Mouse (Mus musculus) lung, embryonic 15.5 days (tissue): Measurements from ENCODE around the gene Acads. TPM values are rescaled to one million over a fixed set of nuclear protein-coding genes. Genes with fewer than 3 reads are reported as not detected.

ENCODE experiments used
- ATAC-seq: fragments of 200-750 bp; cut with Nextera tagmentation; 2 replicates; pipeline ENCODE4 v1.8.0; 2017; ENCODE audit warnings: moderate number of reproducible peaks, borderline replicate concordance; ENCODE audit not compliant: low FRiP score, low TSS enrichment; ENCODE audit errors: extremely low read depth
- H3K27ac ChIP-seq: fragments of 300-500 bp; sonication (generic); 2 replicates; pipeline ENCODE4 v1.5.1; 2015; ENCODE audit warnings: moderate library complexity, mild to moderate bottlenecking, inconsistent platforms
- H3K27me3 ChIP-seq: fragments of 300-500 bp; sonication (generic); 2 replicates; pipeline ENCODE4 v1.6.1; 2015; ENCODE audit warnings: inconsistent platforms
- H3K36me3 ChIP-seq: fragments of 300-500 bp; sonication (generic); 2 replicates; pipeline ENCODE4 v1.6.1; 2015; ENCODE audit warnings: inconsistent platforms
- H3K4me1 ChIP-seq: fragments of 300-500 bp; sonication (generic); 2 replicates; pipeline ENCODE4 v1.6.1; 2015; ENCODE audit warnings: inconsistent platforms
- H3K4me2 ChIP-seq: fragments of 300-500 bp; sonication (generic); 2 replicates; pipeline ENCODE4 v1.6.1; 2015; ENCODE audit warnings: inconsistent platforms, mild to moderate bottlenecking, moderate library complexity
- H3K4me3 ChIP-seq: fragments of 300-500 bp; sonication (generic); 2 replicates; pipeline ENCODE4 v1.5.1; 2015; ENCODE audit warnings: mild to moderate bottlenecking, inconsistent platforms
- H3K9ac ChIP-seq: fragments of 300-500 bp; sonication (generic); 2 replicates; pipeline ENCODE4 v1.6.1; 2015; ENCODE audit warnings: inconsistent platforms
- H3K9me3 ChIP-seq: fragments of 300-500 bp; sonication (generic); 2 replicates; pipeline ENCODE4 v1.6.1; 2016; ENCODE audit warnings: inconsistent platforms
- WGBS: fragments of 180-500 bp; shearing (Covaris S2); methylation state at CpG from one replicate; pipeline ENCODE4 v1.1.7; 2015; 5-methylcytosine and 5-hydroxymethylcytosine counted together
- polyA plus RNA-seq: library from polyadenylated mRNA; unstranded; fragments of >200 nt; fragmentation: Nextera tagmentation; extraction: Ambion mirVana; gene quantifications from 2 replicates; pipeline ENCODE4 v1.2.1, GENCODE M21; 2015

Gene Acads
- polyA plus RNA-seq, 1 experiment from 2014 or later = 76.3 TPM

- Histone ChIP-seq H3K36me3 (peaks cover 16% of the 10 kb centered on the region), H3K4me3 (peak overlapping the region; percentile 84), H3K4me1 (peaks cover 16% of the 10 kb centered on the region), H3K27me3 (no peaks in the 10 kb centered on the region), H3K9ac (peak overlapping the region; percentile 36; the same call in 1 of the 2 replicates), H3K27ac (no peak overlapping the region), H3K9me3 (no peaks in the 10 kb centered on the region), H3K4me2 (peak overlapping the region; percentile 96)
- ATAC-seq = no peak
- WGBS = 62% methylated on average over 6 of the region's 6 CpGs
These were observed 14.4 kb upstream of the Acads start for GRCm38 (mm10) chr5:115133358-115134066.

GRCm38 (mm10) chr5:115132465-115132864 is 13.3 kb upstream of the Acads start:
- Histone ChIP-seq H3K4me1 (peaks cover 16% of the 10 kb centered on the region), H3K9ac (no peak overlapping the region; the same call in 1 of the 2 replicates), H3K27me3 (no peaks in the 10 kb centered on the region), H3K4me2 (no peak overlapping the region), H3K27ac (no peak overlapping the region), H3K9me3 (no peaks in the 10 kb centered on the region), H3K4me3 (no peak overlapping the region), H3K36me3 (peaks cover 25% of the 10 kb centered on the region)
- ATAC-seq = no peak
- 85% methylated on average over 8 of the region's 8 CpGs for WGBS

DNA sequence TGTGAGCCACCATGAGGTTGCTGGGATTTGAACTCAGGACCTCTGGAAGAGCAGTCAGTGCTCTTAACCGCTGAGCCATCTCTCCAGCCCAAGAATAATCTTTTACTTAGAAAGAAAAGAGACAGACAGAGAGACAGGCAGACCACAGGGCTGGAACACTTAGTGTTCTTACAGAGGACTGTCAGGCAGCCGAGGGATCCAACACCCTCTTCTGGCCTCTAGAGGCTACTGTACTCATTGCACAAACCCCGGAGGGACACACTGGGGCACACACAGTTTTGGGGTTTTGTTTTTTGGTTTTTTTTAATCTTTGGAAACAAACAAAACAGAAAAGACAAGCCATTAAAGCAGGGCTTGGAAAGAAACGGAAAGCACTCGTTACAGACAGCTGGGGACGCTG is 10.2 kb upstream of the Acads start:
- H3K4me2 ChIP-seq = no peak overlapping the region
- no peak for ATAC-seq
- no peak overlapping the region for H3K9ac ChIP-seq
- H3K4me1 ChIP-seq = peaks cover 27% of the 10 kb centered on the region
- H3K27me3 ChIP-seq = no peaks in the 10 kb centered on the region
- WGBS = 85% methylated on average over 6 of the region's 6 CpGs
- H3K4me3 ChIP-seq = no peak overlapping the region
- H3K9me3 ChIP-seq = no peaks in the 10 kb centered on the region
- peaks cover 50% of the 10 kb centered on the region for H3K36me3 ChIP-seq
- no peak overlapping the region for H3K27ac ChIP-seq

DNA sequence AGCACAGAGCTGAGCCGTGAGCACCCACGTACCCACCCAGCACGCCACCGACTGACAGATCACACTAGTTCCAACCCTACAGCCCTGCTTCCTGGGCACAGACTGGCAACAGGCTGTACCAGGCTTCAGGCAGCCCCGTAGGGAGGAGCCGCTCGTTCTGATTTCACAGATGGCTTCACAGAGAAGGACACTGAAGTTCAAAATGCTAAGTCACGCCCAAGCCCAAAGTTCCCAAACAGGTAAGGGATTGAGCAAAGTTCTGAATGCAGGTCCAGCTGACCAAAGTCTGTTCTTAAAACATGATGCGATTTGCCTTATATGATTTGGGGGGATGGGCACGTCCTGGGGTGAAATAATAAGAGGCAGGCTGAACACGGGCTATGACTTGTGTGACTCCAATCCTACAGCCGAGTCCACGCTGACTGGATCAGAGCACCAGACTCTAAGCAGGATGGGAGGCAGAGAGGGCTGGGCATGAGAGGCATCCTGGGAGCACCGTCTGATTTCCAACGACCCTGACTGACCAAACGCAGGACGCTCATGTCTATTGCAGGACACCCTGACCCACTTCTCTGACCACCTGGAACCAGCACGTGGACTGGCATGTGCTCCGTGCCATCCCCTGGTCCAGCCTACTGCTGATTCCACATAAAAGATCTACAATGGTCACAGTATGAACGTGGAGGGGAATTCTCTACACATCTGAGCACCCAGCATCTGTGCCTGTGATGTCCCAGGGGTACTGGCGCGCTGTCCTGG is 8.5 kb upstream of the Acads start:
- Histone ChIP-seq H3K9me3 (no peaks in the 10 kb centered on the region), H3K27ac (no peak overlapping the region), H3K36me3 (peaks cover 58% of the 10 kb centered on the region), H3K4me2 (no peak overlapping the region), H3K4me3 (no peak overlapping the region), H3K4me1 (peaks cover 14% of the 10 kb centered on the region), H3K9ac (no peak overlapping the region), H3K27me3 (no peaks in the 10 kb centered on the region)
- WGBS = 89% methylated on average over 22 of the region's 22 CpGs
- ATAC-seq = no peak

DNA sequence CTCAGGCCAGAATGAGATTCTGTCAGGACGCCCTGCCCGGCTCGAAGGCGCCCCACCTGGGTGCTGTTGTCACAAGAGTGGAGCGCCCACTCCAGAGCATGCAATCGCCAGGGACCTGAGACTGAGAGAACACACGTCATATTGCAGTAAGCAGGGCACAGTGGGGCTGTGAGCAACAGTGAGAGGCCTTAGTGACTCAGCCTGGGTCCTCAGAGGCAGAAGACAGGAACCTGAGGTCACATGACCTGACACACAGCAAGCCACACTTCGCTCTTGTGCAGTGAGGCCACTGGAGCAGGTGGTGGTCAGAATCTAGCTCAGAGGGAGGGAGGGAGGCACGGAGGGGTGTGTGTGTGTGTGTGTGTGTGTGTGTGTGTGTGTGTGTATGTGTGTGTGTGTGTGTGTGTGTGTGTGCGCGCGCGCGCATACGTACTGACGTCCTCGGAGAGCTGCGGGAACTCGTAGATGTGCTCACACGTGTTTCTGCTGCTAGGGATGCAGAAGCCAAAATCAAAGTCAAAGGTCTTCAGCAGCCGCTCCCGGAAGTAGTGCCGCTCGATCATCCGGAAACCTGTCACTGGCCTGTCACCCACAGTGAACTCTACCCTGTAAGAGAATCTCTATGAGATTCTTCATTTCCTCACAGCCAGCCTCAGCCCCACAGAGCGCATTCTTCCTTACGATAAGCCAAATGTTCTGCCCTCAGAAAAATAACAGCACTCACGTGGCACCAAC is 7.6 kb upstream of the Acads start:
- no peak for ATAC-seq
- H3K27me3 ChIP-seq = no peaks in the 10 kb centered on the region
- WGBS = 83% methylated on average over 26 of the region's 28 CpGs
- no peak overlapping the region for H3K9ac ChIP-seq
- no peak overlapping the region for H3K4me2 ChIP-seq
- H3K27ac ChIP-seq = no peak overlapping the region
- no peak overlapping the region for H3K4me3 ChIP-seq
- peaks cover 11% of the 10 kb centered on the region for H3K4me1 ChIP-seq
- no peaks in the 10 kb centered on the region for H3K9me3 ChIP-seq
- H3K36me3 ChIP-seq = peaks cover 58% of the 10 kb centered on the region

DNA sequence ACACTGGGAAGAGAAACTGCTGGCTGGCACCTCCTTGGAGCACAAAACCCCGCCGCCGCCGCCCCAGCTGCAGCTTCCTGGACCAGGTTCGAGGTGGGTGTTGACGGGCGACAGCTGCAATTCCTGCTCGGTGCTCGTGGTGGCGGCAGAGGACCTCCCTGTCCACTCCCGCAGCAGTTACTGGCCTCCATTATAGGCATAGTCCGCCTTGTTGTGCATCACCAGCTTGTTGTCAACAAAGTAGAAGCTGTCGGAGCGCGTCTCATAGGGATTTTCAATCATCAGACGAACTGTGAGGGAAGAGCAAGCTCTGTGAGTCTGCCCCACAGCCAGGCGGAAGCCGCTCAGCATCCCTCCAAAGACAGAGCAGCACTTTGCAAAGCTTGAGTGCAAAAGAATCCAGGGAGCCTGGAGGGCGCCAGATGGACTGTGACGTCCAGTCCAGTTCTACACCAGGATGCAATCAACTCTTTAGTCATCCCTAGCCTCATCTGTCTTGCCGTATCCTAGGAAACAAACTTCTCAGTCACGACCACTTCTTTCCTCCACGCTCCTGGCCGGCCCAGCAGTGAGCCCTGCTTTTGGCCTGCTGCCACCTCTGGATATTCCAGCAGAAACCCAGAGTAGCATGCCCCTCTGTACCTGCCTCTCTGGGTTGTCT is 6.2 kb upstream of the Acads start:
- H3K4me3 ChIP-seq = 0 out of 2 replicates have a peak overlapping the region, but pooled peaks have one; percentile 2

DNA sequence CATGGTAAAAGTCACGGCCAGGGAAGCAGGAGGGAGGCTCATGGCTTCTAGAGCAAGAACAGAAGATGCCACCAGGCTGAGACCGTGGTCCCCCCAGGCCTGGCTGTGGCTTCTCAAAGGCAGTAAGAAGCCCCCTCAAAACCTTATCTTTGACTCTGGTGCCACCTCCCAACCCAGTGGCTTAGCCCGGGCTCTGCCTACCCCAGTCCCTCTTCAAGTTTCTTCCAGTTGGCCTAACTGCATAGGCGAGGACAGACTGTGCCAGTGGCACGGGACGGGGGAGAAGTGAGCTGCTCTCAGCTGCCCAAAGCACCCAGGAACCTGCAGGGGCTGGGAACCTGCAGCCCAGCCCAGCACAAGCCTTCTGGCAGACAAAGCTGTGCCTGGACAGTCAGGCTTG is 5.5 kb upstream of the Acads start:
- no peaks in the 10 kb centered on the region for H3K9me3 ChIP-seq
- ATAC-seq = 0 out of 2 replicates have a peak, but pooled peaks have one; percentile 9
- H3K4me2 ChIP-seq = no peak overlapping the region
- no peak overlapping the region for H3K27ac ChIP-seq
- 88% methylated on average over 6 of the region's 6 CpGs for WGBS
- peaks cover 11% of the 10 kb centered on the region for H3K4me1 ChIP-seq
- H3K36me3 ChIP-seq = peaks cover 51% of the 10 kb centered on the region
- no peaks in the 10 kb centered on the region for H3K27me3 ChIP-seq
- H3K4me3 ChIP-seq = no peak overlapping the region
- no peak overlapping the region for H3K9ac ChIP-seq

More for the DNA sequence above, 6.2 kb upstream of the Acads start:
- WGBS = 17% methylated on average over 24 of the region's 24 CpGs
- Histone ChIP-seq H3K9ac (no peak overlapping the region), H3K4me1 (peaks cover 11% of the 10 kb centered on the region), H3K4me2 (no peak overlapping the region; the same call in 1 of the 2 replicates), H3K36me3 (peaks cover 57% of the 10 kb centered on the region), H3K27ac (no peak overlapping the region), H3K9me3 (no peaks in the 10 kb centered on the region), H3K27me3 (no peaks in the 10 kb centered on the region)
- ATAC-seq = peak; percentile 69; the same call in 1 of the 2 replicates

- no peak overlapping the region for H3K9ac ChIP-seq
- H3K36me3 ChIP-seq = peaks cover 29% of the 10 kb centered on the region
- H3K4me2 ChIP-seq = no peak overlapping the region
- WGBS = 81% methylated on average over 5 of the region's 5 CpGs
- H3K9me3 ChIP-seq = no peaks in the 10 kb centered on the region
- H3K4me3 ChIP-seq = no peak overlapping the region
- H3K27ac ChIP-seq = no peak overlapping the region
- H3K4me1 ChIP-seq = peaks cover 21% of the 10 kb centered on the region
- no peaks in the 10 kb centered on the region for H3K27me3 ChIP-seq
- no peak for ATAC-seq
These were observed 1.8 kb upstream of the Acads start for GRCm38 (mm10) chr5:115120978-115121377.

GRCm38 (mm10) chr5:115117467-115117866 is 1.7 kb downstream of the Acads start:
- no peak for ATAC-seq
- no peak overlapping the region for H3K9ac ChIP-seq
- WGBS = 77% methylated on average over 13 of the region's 13 CpGs
- H3K27ac ChIP-seq = no peak overlapping the region
- H3K9me3 ChIP-seq = no peaks in the 10 kb centered on the region
- no peak overlapping the region for H3K4me2 ChIP-seq
- no peak overlapping the region for H3K4me3 ChIP-seq
- H3K36me3 ChIP-seq = peaks cover 19% of the 10 kb centered on the region
- H3K4me1 ChIP-seq = peaks cover 10% of the 10 kb centered on the region; the same call in 1 of the 2 replicates
- no peaks in the 10 kb centered on the region for H3K27me3 ChIP-seq

DNA sequence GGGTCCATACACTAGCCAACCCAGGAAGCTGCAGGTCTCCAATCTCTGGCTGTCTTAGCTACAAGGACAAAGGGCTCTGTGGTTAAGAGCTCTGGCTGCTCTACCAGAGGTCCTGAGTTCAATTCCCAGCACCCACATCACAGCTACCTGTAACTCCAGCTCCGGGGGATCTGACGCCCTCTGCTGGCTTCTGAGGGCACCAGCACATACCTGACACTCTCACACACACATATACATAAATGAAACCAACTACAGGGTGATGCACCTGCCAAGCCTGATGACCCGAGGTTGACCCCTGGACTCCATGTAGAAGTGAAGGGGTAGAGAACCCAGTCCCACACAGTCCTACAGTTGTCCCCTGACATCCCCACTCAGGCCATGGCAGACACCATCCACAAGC is 2.7 kb downstream of the Acads start:
- Histone ChIP-seq H3K36me3 (peaks cover 25% of the 10 kb centered on the region), H3K27me3 (no peaks in the 10 kb centered on the region), H3K4me3 (no peak overlapping the region), H3K27ac (no peak overlapping the region), H3K4me1 (peaks cover 10% of the 10 kb centered on the region; the same call in 1 of the 2 replicates), H3K9ac (no peak overlapping the region), H3K4me2 (no peak overlapping the region), H3K9me3 (no peaks in the 10 kb centered on the region)
- ATAC-seq = no peak
- 76% methylated on average over 3 of the region's 3 CpGs for WGBS

- no peak for ATAC-seq
- H3K4me3 ChIP-seq = no peak overlapping the region
- WGBS = 92% methylated on average over 8 of the region's 8 CpGs
- no peak overlapping the region for H3K9ac ChIP-seq
- H3K36me3 ChIP-seq = peaks cover 25% of the 10 kb centered on the region
- no peaks in the 10 kb centered on the region for H3K9me3 ChIP-seq
- no peak overlapping the region for H3K4me2 ChIP-seq
- peaks cover 9% of the 10 kb centered on the region; the same call in 1 of the 2 replicates for H3K4me1 ChIP-seq
- H3K27me3 ChIP-seq = no peaks in the 10 kb centered on the region
- H3K27ac ChIP-seq = no peak overlapping the region
These were observed 4.6 kb downstream of the Acads start for GRCm38 (mm10) chr5:115114501-115114900.
